In the genomic region with DNA sequence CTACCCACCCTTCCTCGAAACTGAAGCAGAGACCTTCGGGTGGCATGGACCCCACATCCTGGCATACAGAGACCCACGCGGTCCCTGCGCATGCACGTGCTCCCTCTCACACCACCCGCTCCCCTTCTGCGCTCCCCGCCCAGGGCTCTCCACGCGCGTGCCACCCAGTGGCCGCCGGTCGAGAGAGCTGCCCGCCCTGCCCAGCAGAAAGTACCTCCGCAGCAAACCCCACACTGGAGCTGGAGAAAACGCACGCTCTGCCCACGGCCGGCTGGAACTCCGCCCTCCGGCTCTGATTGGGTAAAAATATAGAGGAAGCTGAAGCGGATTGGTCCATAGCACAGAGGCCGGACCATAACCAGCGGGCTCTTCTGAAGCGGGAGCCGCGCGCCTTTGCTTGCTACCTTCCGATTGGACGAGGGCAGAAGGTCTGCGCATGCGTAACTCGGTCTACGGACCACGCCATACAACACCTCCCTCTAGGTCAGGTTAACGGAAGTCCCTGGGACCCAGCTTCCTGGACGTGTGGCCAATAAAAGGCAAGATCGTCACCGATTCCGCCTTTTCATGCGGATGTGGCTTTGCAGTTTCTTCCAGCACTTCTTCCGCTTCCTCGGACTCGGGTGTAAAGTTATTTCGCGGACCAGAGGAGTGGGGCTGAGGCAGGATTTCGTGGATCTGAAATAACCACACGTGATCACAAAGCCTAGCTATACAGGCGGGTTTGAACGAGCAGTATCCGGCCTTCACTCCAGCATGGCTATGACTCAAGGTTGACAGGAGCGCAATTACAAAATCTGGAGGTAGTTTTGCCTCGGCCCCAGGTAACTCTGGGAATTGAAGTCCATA, we compare ENCODE assay signal across 8 mouse cellular contexts. TPM values are rescaled to one million over a fixed set of nuclear protein-coding genes. Genes with fewer than 3 reads are reported as not detected.
DNase-seq lines count a peak whose midpoint lies in the region; ATAC-seq lines count a peak whose summit lies in the region.

TSS of gene Wdr89 (minus strand) at position 280 of the 849 bp plus-strand sequence.

- peaks cover 20% of the 10 kb centered on the region for H3K4me1 ChIP-seq in hindbrain, embryonic 15.5 days (replicated peaks)

- peak within 1 kb of the TSS; percentile 87 for H3K27ac ChIP-seq in hindbrain, embryonic 15.5 days (replicated peaks)

- no peaks in the 10 kb centered on the region for H3K9me3 ChIP-seq in hindbrain, embryonic 15.5 days

- H3K27me3 ChIP-seq in hindbrain, embryonic 15.5 days, result no peaks in the 10 kb centered on the region

- peak; percentile 99 for ATAC-seq in hindbrain, embryonic 15.5 days (ENCODE audit: low FRiP score, low read depth)

- H3K4me3 ChIP-seq in hindbrain, embryonic 15.5 days, result peak within 1 kb of the TSS; percentile 56

- peak within 1 kb of the TSS; percentile 69 for H3K9ac ChIP-seq in hindbrain, embryonic 15.5 days

- peak; percentile 100 for DNase-seq in T-cell, adult 2 months (ENCODE audit: low spot score)
- peak; percentile 99 for DNase-seq in cerebellum, postnatal 36 days
- peak; percentile 98 to 99 for DNase-seq in frontal cortex, postnatal 36 days (ENCODE audit: low spot score in 2 of 2)
- DNase-seq in left cerebral cortex, adult 11 months (ENCODE audit: low spot score), result peak; percentile 100
- DNase-seq in lung, postnatal 4 days, result peak; percentile 99 to 100
- peak; percentile 99 for DNase-seq in retina, postnatal 7 days (ENCODE audit: low read depth, low spot score)
- peak; percentile 86 for DNase-seq in urinary bladder, adult 2 months (ENCODE audit: low spot score)

- peak within 1 kb of the TSS; percentile 82 for H3K4me2 ChIP-seq in hindbrain, embryonic 15.5 days

- H3K36me3 ChIP-seq in hindbrain, embryonic 15.5 days, result no peaks in the 10 kb centered on the region

- WGBS in hindbrain, embryonic 15.5 days, result under 1% methylated on average over 55 of the region's 55 CpGs

RNA-seq across cellular contexts. Expression of gene Wdr89, which starts in this region (rescaled TPM):
- polyA plus RNA-seq in hindbrain, embryonic 15.5 days (2015; fragmentation: Nextera tagmentation; extraction: Ambion mirVana), result 5.5 and 5.7 TPM in 2 replicates
- polyA plus RNA-seq in urinary bladder, adult 2 months (2012; rRNA removed), result 13.4 and 15.8 TPM in 2 replicates

Comparison
In these comparisons a context has a peak if more than half of its experiments do, and no peak if none do; other contexts are left out.
1. Peak in every context shown above with its lines: DNase-seq, ATAC-seq, H3K4me3 ChIP-seq and H3K27ac ChIP-seq.